Mouse (Mus musculus) lung, embryonic 15.5 days (tissue): ENCODE measurements around the gene Ide. TPM values are rescaled to one million over a fixed set of nuclear protein-coding genes. Genes with fewer than 3 reads are reported as not detected.

Source experiments
- ATAC-seq: fragments of 200-750 bp; cut with Nextera tagmentation; 2 replicates; pipeline ENCODE4 v1.8.0; 2017; ENCODE audit warnings: moderate number of reproducible peaks, borderline replicate concordance; ENCODE audit not compliant: low FRiP score, low TSS enrichment; ENCODE audit errors: extremely low read depth
- H3K27ac ChIP-seq: fragments of 300-500 bp; sonication (generic); 2 replicates; pipeline ENCODE4 v1.5.1; 2015; ENCODE audit warnings: moderate library complexity, mild to moderate bottlenecking, inconsistent platforms
- H3K27me3 ChIP-seq: fragments of 300-500 bp; sonication (generic); 2 replicates; pipeline ENCODE4 v1.6.1; 2015; ENCODE audit warnings: inconsistent platforms
- H3K36me3 ChIP-seq: fragments of 300-500 bp; sonication (generic); 2 replicates; pipeline ENCODE4 v1.6.1; 2015; ENCODE audit warnings: inconsistent platforms
- H3K4me1 ChIP-seq: fragments of 300-500 bp; sonication (generic); 2 replicates; pipeline ENCODE4 v1.6.1; 2015; ENCODE audit warnings: inconsistent platforms
- H3K4me2 ChIP-seq: fragments of 300-500 bp; sonication (generic); 2 replicates; pipeline ENCODE4 v1.6.1; 2015; ENCODE audit warnings: inconsistent platforms, mild to moderate bottlenecking, moderate library complexity
- H3K4me3 ChIP-seq: fragments of 300-500 bp; sonication (generic); 2 replicates; pipeline ENCODE4 v1.5.1; 2015; ENCODE audit warnings: mild to moderate bottlenecking, inconsistent platforms
- H3K9ac ChIP-seq: fragments of 300-500 bp; sonication (generic); 2 replicates; pipeline ENCODE4 v1.6.1; 2015; ENCODE audit warnings: inconsistent platforms
- H3K9me3 ChIP-seq: fragments of 300-500 bp; sonication (generic); 2 replicates; pipeline ENCODE4 v1.6.1; 2016; ENCODE audit warnings: inconsistent platforms
- WGBS: fragments of 180-500 bp; shearing (Covaris S2); methylation state at CpG from one replicate; pipeline ENCODE4 v1.1.7; 2015; 5-methylcytosine and 5-hydroxymethylcytosine counted together
- polyA plus RNA-seq: library from polyadenylated mRNA; unstranded; fragments of >200 nt; fragmentation: Nextera tagmentation; extraction: Ambion mirVana; gene quantifications from 2 replicates; pipeline ENCODE4 v1.2.1, GENCODE M21; 2015

Ide gene
- polyA plus RNA-seq, 1 experiment from 2014 or later, result 47.4 TPM

DNA sequence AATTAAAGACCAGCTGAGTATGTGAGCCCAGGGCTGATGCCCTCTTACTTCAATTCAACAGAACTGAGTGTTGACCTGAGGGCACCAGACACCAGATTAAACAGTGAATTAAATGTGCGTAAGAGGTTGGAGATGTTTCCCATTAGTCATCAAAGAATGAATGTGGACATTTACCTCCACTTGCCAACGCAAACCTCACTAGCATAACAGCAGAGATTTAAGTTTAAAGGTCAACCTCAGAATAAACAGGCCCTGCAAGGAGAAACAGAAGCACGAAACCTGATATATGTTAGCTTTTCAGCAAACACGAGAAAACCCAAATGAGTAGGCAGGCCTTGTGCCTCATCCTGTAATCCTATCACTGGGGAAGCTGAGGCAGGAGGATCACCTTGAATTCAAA is 75.3 kb downstream of the Ide start:
- WGBS, result 33% methylated on average over 4 of the region's 4 CpGs

DNA sequence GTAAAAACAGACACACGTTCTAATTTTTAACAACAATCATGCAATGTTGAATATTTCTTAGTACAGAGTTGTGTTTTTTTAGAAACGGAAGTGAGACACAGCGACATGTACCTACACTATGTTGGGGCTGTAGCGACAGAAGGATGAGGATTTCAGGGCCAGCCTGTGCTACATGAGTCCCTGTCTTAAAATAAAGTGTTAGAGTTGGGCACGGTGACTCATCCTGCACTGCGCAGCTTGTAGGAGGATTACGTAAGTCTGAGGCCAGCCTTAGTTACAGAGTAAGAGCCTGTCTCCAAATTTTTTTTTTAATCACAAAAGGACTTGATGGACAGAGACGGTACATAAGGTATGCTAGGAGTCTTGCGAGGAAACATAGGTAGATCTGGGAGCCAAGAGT is 82.3 kb downstream of the Ide start:
- Histone ChIP-seq H3K4me2 (no peak overlapping the region), H3K4me1 (no peaks in the 10 kb centered on the region), H3K27me3 (no peaks in the 10 kb centered on the region), H3K9ac (no peak overlapping the region), H3K36me3 (no peaks in the 10 kb centered on the region), H3K9me3 (no peaks in the 10 kb centered on the region), H3K27ac (no peak overlapping the region), H3K4me3 (no peak overlapping the region)
- no peak for ATAC-seq
- WGBS, result 84% methylated on average over 9 of the region's 9 CpGs

More for the DNA sequence above, 75.3 kb downstream of the Ide start:
- ATAC-seq, result no peak
- H3K36me3 ChIP-seq, result no peaks in the 10 kb centered on the region
- no peak overlapping the region for H3K4me3 ChIP-seq
- H3K9ac ChIP-seq, result no peak overlapping the region
- no peaks in the 10 kb centered on the region for H3K9me3 ChIP-seq
- no peak overlapping the region for H3K27ac ChIP-seq
- no peaks in the 10 kb centered on the region for H3K27me3 ChIP-seq
- no peaks in the 10 kb centered on the region for H3K4me1 ChIP-seq
- H3K4me2 ChIP-seq, result no peak overlapping the region

DNA sequence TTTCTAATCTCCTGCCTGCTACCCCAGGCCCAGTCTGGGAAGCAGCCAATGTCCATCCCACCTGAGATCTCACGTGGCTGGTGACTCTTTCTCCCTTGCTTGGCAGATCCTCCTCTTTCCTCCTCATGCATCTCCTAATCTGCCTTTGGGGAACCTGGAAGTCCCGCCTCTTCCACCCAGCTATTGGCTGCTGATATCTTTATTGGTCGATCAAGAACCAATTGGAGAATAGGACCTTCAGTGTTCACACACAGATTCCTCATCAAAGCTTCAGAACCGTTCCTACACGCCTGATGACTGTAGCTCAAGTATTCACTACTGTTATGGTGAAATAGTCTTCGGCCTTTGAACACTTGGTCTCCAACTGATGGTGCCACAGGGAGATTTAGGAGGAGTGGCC is 85.5 kb downstream of the Ide start:
- Histone ChIP-seq H3K27ac (no peak overlapping the region), H3K27me3 (no peaks in the 10 kb centered on the region), H3K36me3 (no peaks in the 10 kb centered on the region), H3K4me2 (no peak overlapping the region), H3K4me1 (no peaks in the 10 kb centered on the region), H3K4me3 (no peak overlapping the region), H3K9me3 (no peaks in the 10 kb centered on the region), H3K9ac (no peak overlapping the region)
- ATAC-seq, result no peak
- 52% methylated on average over 6 of the region's 6 CpGs for WGBS

DNA sequence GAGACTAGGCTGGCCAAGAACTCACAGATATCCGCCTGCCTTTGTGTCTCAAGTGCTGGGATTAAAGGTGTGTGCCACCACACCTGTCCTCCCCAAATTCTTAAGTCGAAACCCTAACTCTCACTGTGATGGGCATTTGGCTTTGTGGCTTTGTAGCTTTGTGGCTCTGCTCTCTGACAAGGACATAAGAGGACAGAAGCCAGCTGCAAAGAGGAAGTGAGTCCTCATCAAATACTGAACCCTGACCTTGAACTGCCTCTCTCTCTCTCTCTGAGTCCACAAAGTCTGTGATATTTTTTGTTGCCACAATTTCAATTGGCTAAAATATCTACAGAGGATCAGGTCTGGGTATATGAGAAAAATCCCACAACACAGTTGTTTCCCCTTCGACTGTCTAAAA is 89.5 kb downstream of the Ide start:
- WGBS, result 63% methylated on average over 3 of the region's 3 CpGs

DNA sequence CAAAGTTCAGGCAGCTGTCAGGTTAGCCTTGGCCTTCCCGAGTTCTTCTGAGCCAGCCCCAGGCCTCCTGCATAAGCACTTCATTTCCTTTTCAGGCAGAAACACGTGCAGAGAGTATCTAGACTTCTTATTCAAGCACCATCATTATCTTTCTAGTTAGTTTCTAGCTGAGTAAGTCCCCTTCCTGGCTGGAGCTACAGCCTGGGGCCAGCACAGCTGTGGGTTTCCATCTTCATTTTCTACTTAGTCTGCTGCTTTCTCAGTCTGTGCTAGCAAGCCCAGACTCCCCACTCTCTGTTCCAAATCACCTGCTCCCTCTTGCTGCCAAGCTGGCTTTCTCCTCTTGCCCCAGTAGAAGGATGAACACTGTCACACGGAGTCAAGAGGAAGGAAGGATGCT is 90.8 kb downstream of the Ide start:
- no peak overlapping the region for H3K4me2 ChIP-seq
- 32% methylated on average over 3 of the region's 3 CpGs for WGBS
- ATAC-seq, result no peak
- no peaks in the 10 kb centered on the region for H3K4me1 ChIP-seq
- no peak overlapping the region for H3K9ac ChIP-seq
- no peaks in the 10 kb centered on the region for H3K9me3 ChIP-seq
- H3K4me3 ChIP-seq, result no peak overlapping the region
- no peak overlapping the region for H3K27ac ChIP-seq
- H3K36me3 ChIP-seq, result no peaks in the 10 kb centered on the region
- H3K27me3 ChIP-seq, result no peaks in the 10 kb centered on the region

More for the DNA sequence above, 89.5 kb downstream of the Ide start:
- Histone ChIP-seq H3K9ac (no peak overlapping the region), H3K4me3 (no peak overlapping the region), H3K36me3 (no peaks in the 10 kb centered on the region), H3K4me1 (no peaks in the 10 kb centered on the region), H3K9me3 (no peaks in the 10 kb centered on the region), H3K27ac (no peak overlapping the region), H3K4me2 (no peak overlapping the region), H3K27me3 (no peaks in the 10 kb centered on the region)
- ATAC-seq, result no peak

DNA sequence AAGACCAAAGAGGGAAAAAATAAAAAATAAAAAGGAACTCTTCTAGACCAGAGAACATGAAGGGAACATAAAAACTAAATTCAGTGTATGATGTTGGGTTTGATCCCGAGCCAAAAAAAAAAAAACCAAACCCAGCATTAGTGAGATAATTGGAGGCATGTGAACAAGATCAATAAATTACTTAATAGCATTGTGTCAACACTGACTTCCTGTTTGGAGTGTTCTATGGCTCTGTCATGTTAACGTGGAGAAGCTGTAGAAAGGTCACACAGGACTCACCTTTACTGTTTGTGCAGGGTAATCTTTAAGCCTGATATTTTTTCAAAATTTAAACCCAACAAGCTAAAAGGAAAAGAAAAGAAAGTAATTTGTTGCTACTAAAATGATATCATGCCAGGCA is 94.9 kb downstream of the Ide start:
- Histone ChIP-seq H3K4me3 (no peak overlapping the region), H3K27ac (no peak overlapping the region), H3K27me3 (no peaks in the 10 kb centered on the region), H3K9me3 (no peaks in the 10 kb centered on the region), H3K4me2 (no peak overlapping the region), H3K36me3 (no peaks in the 10 kb centered on the region), H3K4me1 (no peaks in the 10 kb centered on the region), H3K9ac (no peak overlapping the region)
- ATAC-seq, result no peak
- WGBS, result 27% methylated on average over 2 of the region's 2 CpGs

DNA sequence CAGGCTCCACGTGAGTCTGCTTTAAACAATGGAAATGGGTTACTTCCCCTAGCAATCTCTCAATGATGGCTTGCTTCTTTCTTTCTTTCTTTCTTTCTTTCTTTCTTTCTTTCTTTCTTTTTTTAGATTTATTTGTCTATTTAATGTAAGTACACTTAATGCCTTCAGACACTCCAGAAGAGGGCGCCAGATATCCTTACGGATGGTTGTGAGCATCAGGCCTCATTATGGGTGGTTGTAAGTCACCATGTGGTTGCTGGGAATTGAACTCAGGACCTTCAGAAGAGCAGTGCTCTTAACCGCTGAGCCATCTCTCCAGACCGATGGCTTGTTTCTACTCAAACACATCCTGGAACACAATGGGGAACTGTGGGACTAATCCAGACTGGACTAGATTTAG is 96.5 kb downstream of the Ide start:
- WGBS, result 61% methylated on average over 5 of the region's 5 CpGs
- Histone ChIP-seq H3K9me3 (no peaks in the 10 kb centered on the region), H3K27me3 (peaks cover under 1% of the 10 kb centered on the region; the same call in 1 of the 2 replicates), H3K36me3 (no peaks in the 10 kb centered on the region), H3K4me1 (no peaks in the 10 kb centered on the region), H3K4me3 (no peak overlapping the region), H3K27ac (no peak overlapping the region), H3K9ac (no peak overlapping the region), H3K4me2 (no peak overlapping the region)
- ATAC-seq, result no peak

DNA sequence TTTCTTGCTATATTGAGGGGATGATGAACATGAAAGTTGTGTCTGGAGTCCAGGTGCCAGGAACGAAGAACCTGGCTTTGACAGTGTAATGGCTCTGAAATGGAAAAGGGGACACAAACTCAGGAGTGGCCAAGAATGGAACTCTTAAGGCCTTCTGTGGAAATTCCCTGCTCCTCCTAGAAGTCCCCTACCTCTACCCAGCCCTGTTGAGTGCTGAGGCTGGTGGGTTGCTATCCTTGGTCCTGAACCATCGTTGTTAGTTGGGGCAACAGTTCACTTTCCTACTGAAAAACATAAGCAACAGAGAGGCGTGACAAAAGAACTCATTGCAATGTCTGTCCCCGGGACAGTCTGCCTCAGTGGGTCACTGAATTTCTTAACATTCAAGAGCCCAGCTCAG is 98.6 kb downstream of the Ide start:
- peaks cover 19% of the 10 kb centered on the region for H3K27me3 ChIP-seq
- H3K36me3 ChIP-seq, result no peaks in the 10 kb centered on the region
- H3K4me1 ChIP-seq, result peaks cover under 1% of the 10 kb centered on the region; the same call in 1 of the 2 replicates
- 13% methylated on average over 4 of the region's 4 CpGs for WGBS
- H3K27ac ChIP-seq, result no peak overlapping the region
- no peaks in the 10 kb centered on the region for H3K9me3 ChIP-seq
- no peak for ATAC-seq
- no peak overlapping the region for H3K4me2 ChIP-seq
- no peak overlapping the region for H3K4me3 ChIP-seq
- H3K9ac ChIP-seq, result no peak overlapping the region

DNA sequence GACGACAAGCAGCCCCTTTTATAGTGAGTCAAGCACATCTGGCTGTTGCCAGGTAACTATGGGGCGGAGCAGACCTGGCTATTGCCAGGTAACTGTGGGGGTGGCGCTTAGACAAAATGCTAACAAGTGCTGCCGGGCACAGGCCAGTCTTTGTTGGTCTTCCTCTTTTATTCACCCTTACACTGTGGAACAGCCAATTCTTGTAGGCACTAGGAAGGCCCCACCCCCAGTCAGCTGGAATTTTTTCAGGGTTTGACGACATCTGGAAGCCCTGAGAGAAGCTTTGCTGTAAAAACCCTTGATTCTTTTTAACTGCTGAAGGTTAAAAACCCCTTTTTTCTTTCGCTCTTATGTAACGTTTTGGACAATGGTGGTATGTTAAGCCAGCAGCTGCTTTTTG is 99.0 kb downstream of the Ide start:
- ATAC-seq, result no peak
- Histone ChIP-seq H3K4me3 (no peak overlapping the region), H3K4me2 (no peak overlapping the region), H3K9me3 (no peaks in the 10 kb centered on the region), H3K27ac (no peak overlapping the region), H3K27me3 (peaks cover 24% of the 10 kb centered on the region), H3K9ac (no peak overlapping the region), H3K4me1 (peaks cover 5% of the 10 kb centered on the region), H3K36me3 (no peaks in the 10 kb centered on the region)
- WGBS, result 15% methylated on average over 7 of the region's 7 CpGs

DNA sequence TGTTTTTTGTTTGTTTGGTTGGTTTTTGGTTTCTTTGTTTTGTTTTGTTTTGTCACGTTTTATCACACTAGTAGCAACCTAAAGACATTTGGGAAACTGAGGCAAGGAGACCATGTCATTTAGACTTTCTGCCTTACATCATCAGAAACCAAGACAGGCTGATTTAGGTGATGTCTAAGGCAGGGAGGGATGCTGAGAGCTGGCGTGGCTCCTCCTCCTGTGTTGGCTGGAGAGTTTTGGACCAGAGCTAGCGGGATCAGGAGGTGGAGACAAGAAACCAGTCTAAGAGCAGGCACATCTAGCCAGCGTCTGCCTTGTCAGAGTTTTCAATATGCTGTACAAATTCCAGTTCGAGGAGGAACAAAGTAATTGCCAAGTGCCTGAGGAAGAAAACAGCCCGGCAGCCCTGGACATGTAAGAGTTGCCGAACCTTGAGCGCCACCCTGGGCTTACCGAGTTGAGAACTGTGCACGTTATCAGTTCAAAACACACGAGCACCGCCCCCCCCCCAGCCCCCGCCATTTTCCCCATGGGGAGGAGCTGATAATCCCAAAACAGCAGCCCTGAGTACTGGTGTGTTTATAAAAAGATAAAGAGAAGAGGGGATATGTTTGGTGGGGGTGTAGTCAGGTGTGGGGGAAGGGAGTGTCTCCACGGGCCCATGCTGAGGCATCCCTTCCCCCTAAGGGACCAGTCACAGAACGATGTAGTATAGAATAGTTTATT is 99.8 kb downstream of the Ide start:
- H3K9me3 ChIP-seq, result no peaks in the 10 kb centered on the region
- peak; percentile 56; the same call in 1 of the 2 replicates for ATAC-seq
- H3K27me3 ChIP-seq, result peaks cover 30% of the 10 kb centered on the region
- no peak overlapping the region for H3K4me2 ChIP-seq
- H3K27ac ChIP-seq, result no peak overlapping the region
- H3K9ac ChIP-seq, result no peak overlapping the region
- H3K36me3 ChIP-seq, result no peaks in the 10 kb centered on the region
- H3K4me3 ChIP-seq, result no peak overlapping the region
- peaks cover 7% of the 10 kb centered on the region for H3K4me1 ChIP-seq
- 4% methylated on average over 15 of the region's 15 CpGs for WGBS

DNA sequence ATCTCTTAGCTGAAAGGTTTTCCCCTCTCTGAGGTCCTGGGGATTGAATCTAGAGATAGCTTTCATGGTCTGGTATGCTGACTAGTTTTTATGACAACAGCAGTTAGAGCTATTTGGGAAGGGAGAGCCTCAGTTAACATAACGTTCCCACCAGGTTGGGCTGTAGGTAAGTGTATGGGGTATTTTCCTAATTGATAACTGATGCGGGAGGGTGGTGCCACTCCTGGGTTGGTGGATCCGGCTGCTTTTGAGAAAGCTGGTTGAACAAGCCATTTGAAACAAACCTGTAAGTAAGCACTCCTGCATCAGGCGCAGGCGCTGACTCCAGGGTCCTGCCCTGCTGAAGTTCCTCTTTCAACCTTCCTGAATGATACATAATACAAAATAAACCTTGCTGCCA is 100.3 kb downstream of the Ide start:
- no peak overlapping the region for H3K4me2 ChIP-seq
- H3K9ac ChIP-seq, result no peak overlapping the region
- no peaks in the 10 kb centered on the region for H3K9me3 ChIP-seq
- no peak overlapping the region for H3K4me3 ChIP-seq
- H3K4me1 ChIP-seq, result peaks cover 7% of the 10 kb centered on the region
- 47% methylated on average over 5 of the region's 5 CpGs for WGBS
- H3K36me3 ChIP-seq, result no peaks in the 10 kb centered on the region
- H3K27ac ChIP-seq, result no peak overlapping the region
- peaks cover 33% of the 10 kb centered on the region for H3K27me3 ChIP-seq
- no peak for ATAC-seq

DNA sequence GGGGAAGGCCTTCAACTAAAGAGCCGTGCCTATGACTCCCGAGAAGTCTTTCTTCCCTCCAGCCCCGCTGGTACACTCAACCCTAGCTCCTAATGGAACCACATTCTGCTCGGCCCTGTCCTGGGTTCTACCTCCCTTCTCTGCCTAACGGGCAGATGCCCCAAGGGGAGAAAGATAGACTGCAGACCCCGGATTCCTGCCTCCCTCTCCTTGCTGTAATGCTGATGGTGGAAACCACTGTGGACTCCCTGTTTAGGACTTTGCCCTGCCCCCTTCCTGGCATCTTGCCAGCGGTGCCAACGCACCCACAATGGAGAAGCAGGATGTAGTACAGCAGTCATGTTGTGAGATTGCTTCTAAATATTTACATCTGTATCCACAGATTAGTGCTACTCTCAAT is 101.8 kb downstream of the Ide start:
- ATAC-seq, result no peak
- Histone ChIP-seq H3K27me3 (peaks cover 33% of the 10 kb centered on the region), H3K9ac (no peak overlapping the region), H3K27ac (no peak overlapping the region), H3K9me3 (no peaks in the 10 kb centered on the region), H3K4me3 (no peak overlapping the region), H3K36me3 (no peaks in the 10 kb centered on the region), H3K4me1 (peaks cover 7% of the 10 kb centered on the region), H3K4me2 (no peak overlapping the region)
- WGBS, result 51% methylated on average over 8 of the region's 8 CpGs
